9 mouse cellular contexts compared by ENCODE assay signal in genomic region chr14:101378545-101378944, GRCm38 (mm10).
A peak's percentile ranks its signal among the peaks of the same experiment; 100 is the strongest.
DNase-seq lines count a peak whose midpoint lies in the region; ATAC-seq and TF ChIP-seq lines count a peak whose summit lies in the region.
"Had no signal": no experiment of that assay in that cellular context is flagged by ENCODE, and none has a peak within 500 bp of the region (broad histone marks: within the 10 kb centered on the region; RNA-seq: fewer than 3 reads in every experiment).

No protein-coding gene starts in this region.

- no peak overlapping the region for H3K27ac ChIP-seq in forebrain, embryonic 11.5 days (ENCODE audit: low read depth, low read length)
- no peak overlapping the region for H3K27ac ChIP-seq in forebrain, embryonic 10.5 days
- no peak overlapping the region for H3K27ac ChIP-seq in forebrain, embryonic 15.5 days (replicated peaks)
- no peak overlapping the region for H3K27ac ChIP-seq in hindbrain, postnatal 0 days
- H3K27ac ChIP-seq in neural tube, embryonic 15.5 days (replicated peaks) = no peak overlapping the region
- H3K27ac ChIP-seq: liver, embryonic 13.5 days had no signal

- H3K4me3 ChIP-seq in forebrain, embryonic 11.5 days (ENCODE audit: low read depth, low read length) = no peak overlapping the region
- H3K4me3 ChIP-seq in forebrain, embryonic 10.5 days = no peak overlapping the region
- 0 out of 2 replicates have a peak overlapping the region, but pooled peaks have one; percentile 34 for H3K4me3 ChIP-seq in forebrain, embryonic 15.5 days
- H3K4me3 ChIP-seq in hindbrain, postnatal 0 days (ENCODE audit: low read length) = no peak overlapping the region
- no peak overlapping the region for H3K4me3 ChIP-seq in neural tube, embryonic 15.5 days (replicated peaks)
- H3K4me3 ChIP-seq: liver, embryonic 13.5 days had no signal

- DNase-seq in forebrain, embryonic 11.5 days (ENCODE audit: low spot score) = no peak
- DNase-seq in forebrain, embryonic 10.5 days (ENCODE audit: extremely low spot score, low spot score) = no peak
- no peak for DNase-seq in hindbrain, postnatal 0 days (ENCODE audit: low spot score)
- DNase-seq in left cerebral cortex, postnatal 4 days = no peak
- no peak for DNase-seq in frontal cortex, postnatal 36 days (ENCODE audit: low spot score in 2 of 2)
- DNase-seq: liver, embryonic 13.5 days had no signal

- TF ChIP-seq CTCF in hindbrain, postnatal 0 days (IDR thresholded peaks at IDR 0.05; ENCODE audit: low read depth) = no peak

- peak; percentile 40; the same call in 1 of the 2 replicates for ATAC-seq in forebrain, embryonic 11.5 days (replicated peaks; ENCODE audit: low FRiP score)
- 0 out of 2 replicates have a peak, but pooled peaks have one; percentile 46 for ATAC-seq in forebrain, embryonic 15.5 days (replicated peaks)
- no peak for ATAC-seq in hindbrain, postnatal 0 days
- ATAC-seq in neural tube, embryonic 15.5 days (ENCODE audit: low FRiP score) = peak; percentile 43; the same call in 1 of the 2 replicates
- ATAC-seq in erythroid progenitor cell, adult 5-6 weeks (replicated peaks; ENCODE audit: low FRiP score, poor library complexity, severe bottlenecking) = no peak

- H3K4me2 ChIP-seq in forebrain, embryonic 11.5 days (ENCODE audit: low read depth, low read length, severe bottlenecking) = no peak overlapping the region
- peak overlapping the region; percentile 49 for H3K4me2 ChIP-seq in forebrain, embryonic 15.5 days (replicated peaks)
- peak overlapping the region; percentile 58 for H3K4me2 ChIP-seq in hindbrain, postnatal 0 days (ENCODE audit: low read depth, low read length)
- H3K4me2 ChIP-seq in neural tube, embryonic 15.5 days = peak overlapping the region; percentile 53
- H3K4me2 ChIP-seq: liver, embryonic 13.5 days had no signal

- no peaks in the 10 kb centered on the region; the same call in 1 of the 2 replicates for H3K27me3 ChIP-seq in forebrain, embryonic 11.5 days (ENCODE audit: control insufficient read depth, insufficient read depth, low read length)
- peaks cover 15% of the 10 kb centered on the region; the same call in 1 of the 2 replicates for H3K27me3 ChIP-seq in forebrain, embryonic 10.5 days (ENCODE audit: poor library complexity, severe bottlenecking)
- no peaks in the 10 kb centered on the region for H3K27me3 ChIP-seq in forebrain, embryonic 15.5 days
- H3K27me3 ChIP-seq in hindbrain, postnatal 0 days (ENCODE audit: insufficient read depth, low read length) = no peaks in the 10 kb centered on the region
- H3K27me3 ChIP-seq in neural tube, embryonic 15.5 days (replicated peaks) = no peaks in the 10 kb centered on the region
- H3K27me3 ChIP-seq: liver, embryonic 13.5 days had no signal

- no peaks in the 10 kb centered on the region for H3K9me3 ChIP-seq in forebrain, embryonic 11.5 days (ENCODE audit: control insufficient read depth, low read length)
- no peaks in the 10 kb centered on the region for H3K9me3 ChIP-seq in forebrain, embryonic 10.5 days
- no peaks in the 10 kb centered on the region for H3K9me3 ChIP-seq in forebrain, embryonic 15.5 days
- no peaks in the 10 kb centered on the region for H3K9me3 ChIP-seq in hindbrain, postnatal 0 days (ENCODE audit: low read length)
- H3K9me3 ChIP-seq in neural tube, embryonic 15.5 days (replicated peaks) = no peaks in the 10 kb centered on the region
- H3K9me3 ChIP-seq: liver, embryonic 13.5 days had no signal

- no peaks in the 10 kb centered on the region for H3K36me3 ChIP-seq in forebrain, embryonic 11.5 days (ENCODE audit: control insufficient read depth, insufficient read depth, low read length)
- no peaks in the 10 kb centered on the region for H3K36me3 ChIP-seq in forebrain, embryonic 10.5 days (replicated peaks)
- H3K36me3 ChIP-seq in forebrain, embryonic 15.5 days = no peaks in the 10 kb centered on the region
- no peaks in the 10 kb centered on the region for H3K36me3 ChIP-seq in hindbrain, postnatal 0 days (ENCODE audit: insufficient read depth, low read length)
- H3K36me3 ChIP-seq in neural tube, embryonic 15.5 days = no peaks in the 10 kb centered on the region
- H3K36me3 ChIP-seq: liver, embryonic 13.5 days had no signal

- WGBS in forebrain, embryonic 11.5 days = 66% methylated on average over 8 of the region's 8 CpGs
- 69% methylated on average over 8 of the region's 8 CpGs for WGBS in forebrain, embryonic 10.5 days
- WGBS in forebrain, embryonic 15.5 days = 61% methylated on average over 8 of the region's 8 CpGs
- WGBS in hindbrain, postnatal 0 days = 58% methylated on average over 8 of the region's 8 CpGs
- 61% methylated on average over 8 of the region's 8 CpGs for WGBS in neural tube, embryonic 15.5 days

- no peaks in the 10 kb centered on the region for H3K4me1 ChIP-seq in forebrain, embryonic 11.5 days (replicated peaks; ENCODE audit: control insufficient read depth, insufficient read depth, low read length)
- peaks cover 16% of the 10 kb centered on the region for H3K4me1 ChIP-seq in forebrain, embryonic 10.5 days
- peaks cover 19% of the 10 kb centered on the region for H3K4me1 ChIP-seq in forebrain, embryonic 15.5 days
- H3K4me1 ChIP-seq in hindbrain, postnatal 0 days (ENCODE audit: insufficient read depth, low read length) = peaks cover 8% of the 10 kb centered on the region; the same call in 1 of the 2 replicates
- peaks cover 16% of the 10 kb centered on the region for H3K4me1 ChIP-seq in neural tube, embryonic 15.5 days
- H3K4me1 ChIP-seq: liver, embryonic 13.5 days had no signal

- intact Hi-C loops in left cerebral cortex, postnatal 4 days (cut with DNase I) = loop anchor here (5.0 kb wide), 2 partner anchors 1091 to 1446 kb away; no protein-coding TSS in a partner anchor

- H3K9ac ChIP-seq in forebrain, embryonic 11.5 days (ENCODE audit: low read length) = no peak overlapping the region
- H3K9ac ChIP-seq in forebrain, embryonic 15.5 days (replicated peaks) = no peak overlapping the region
- H3K9ac ChIP-seq in hindbrain, postnatal 0 days (replicated peaks; ENCODE audit: low read length) = no peak overlapping the region
- no peak overlapping the region for H3K9ac ChIP-seq in neural tube, embryonic 15.5 days (replicated peaks)
- H3K9ac ChIP-seq: liver, embryonic 13.5 days had no signal

Comparison
In these comparisons a context has a peak if more than half of its experiments do, and no peak if none do; other contexts are left out.
1. ATAC-seq: peak in forebrain, embryonic 11.5 days (single experiment), forebrain, embryonic 15.5 days (single experiment) and neural tube, embryonic 15.5 days (single experiment); none in hindbrain, postnatal 0 days (single experiment) and erythroid progenitor cell, adult 5-6 weeks (single experiment).